ENCODE assay signal across 15 mouse cellular contexts in genomic region chr6:81912177-81912576, GRCm38 (mm10). TPM values are rescaled to one million over a fixed set of nuclear protein-coding genes. Genes with fewer than 3 reads are reported as not detected.
DNase-seq lines count a peak whose midpoint lies in the region; ATAC-seq lines count a peak whose summit lies in the region.
"Had no signal": no experiment of that assay in that cellular context is flagged by ENCODE, and none has a peak within 500 bp of the region (broad histone marks: within the 10 kb centered on the region; RNA-seq: fewer than 3 reads in every experiment).

No protein-coding gene starts in this region.

- ATAC-seq in kidney, embryonic 16.5 days (ENCODE audit: low FRiP score, low TSS enrichment), result 0 out of 2 replicates have a peak, but pooled peaks have one; percentile 23
- ATAC-seq in kidney, embryonic 15.5 days (replicated peaks; ENCODE audit: low FRiP score), result no peak
- no peak for ATAC-seq in intestine, embryonic 15.5 days
- ATAC-seq: CD4-positive, CD25-positive, alpha-beta regulatory T cell, adult 4 months had no signal

- peak; percentile 19 to 29 for DNase-seq in frontal cortex, postnatal 14 days (ENCODE audit: low spot score in 2 of 2)
- peak; percentile 56 to 72 for DNase-seq in left cerebral cortex, adult 18-20 months (ENCODE audit: low spot score in 2 of 2)
- peak; percentile 48 to 73 for DNase-seq in right cerebral cortex, postnatal 36 days (ENCODE audit: low spot score in 2 of 2)
- no peak for DNase-seq in kidney, adult 18-20 months
- DNase-seq: cerebellum, postnatal 36 days; kidney, postnatal 36 days; liver; spleen, adult 18-20 months had no signal

- no peak overlapping the region for H3K27ac ChIP-seq in kidney, embryonic 16.5 days (ENCODE audit: low read length)
- H3K27ac ChIP-seq in kidney, embryonic 15.5 days, result no peak overlapping the region
- H3K27ac ChIP-seq in intestine, embryonic 15.5 days, result no peak overlapping the region
- H3K27ac ChIP-seq: hindbrain, embryonic 10.5 days; lung, embryonic 15.5 days had no signal

- no peak overlapping the region for H3K4me2 ChIP-seq in kidney, embryonic 16.5 days (replicated peaks; ENCODE audit: low read depth, low read length)
- H3K4me2 ChIP-seq in kidney, embryonic 15.5 days, result no peak overlapping the region
- no peak overlapping the region for H3K4me2 ChIP-seq in intestine, embryonic 15.5 days (replicated peaks)
- H3K4me2 ChIP-seq: heart, embryonic 12.5 days; lung, embryonic 15.5 days had no signal

- no peaks in the 10 kb centered on the region for H3K4me1 ChIP-seq in kidney, embryonic 16.5 days (ENCODE audit: insufficient read depth, low read length)
- H3K4me1 ChIP-seq in kidney, embryonic 15.5 days, result no peaks in the 10 kb centered on the region
- H3K4me1 ChIP-seq in intestine, embryonic 15.5 days (replicated peaks), result no peaks in the 10 kb centered on the region
- H3K4me1 ChIP-seq: heart, embryonic 12.5 days; hindbrain, embryonic 10.5 days; lung, embryonic 15.5 days had no signal

- no peaks in the 10 kb centered on the region for H3K36me3 ChIP-seq in kidney, embryonic 16.5 days (ENCODE audit: insufficient read depth, low read length)
- H3K36me3 ChIP-seq in kidney, embryonic 15.5 days, result no peaks in the 10 kb centered on the region
- H3K36me3 ChIP-seq in intestine, embryonic 15.5 days, result no peaks in the 10 kb centered on the region
- H3K36me3 ChIP-seq: heart, embryonic 12.5 days; hindbrain, embryonic 10.5 days; lung, embryonic 15.5 days had no signal

- H3K4me3 ChIP-seq in kidney, embryonic 16.5 days (ENCODE audit: low read length), result no peak overlapping the region
- no peak overlapping the region for H3K4me3 ChIP-seq in kidney, embryonic 15.5 days (replicated peaks)
- no peak overlapping the region for H3K4me3 ChIP-seq in intestine, embryonic 15.5 days (replicated peaks)
- H3K4me3 ChIP-seq: heart, embryonic 12.5 days; hindbrain, embryonic 10.5 days; lung, embryonic 15.5 days had no signal

- H3K9ac ChIP-seq in kidney, embryonic 16.5 days (replicated peaks; ENCODE audit: low read length), result no peak overlapping the region
- H3K9ac ChIP-seq in kidney, embryonic 15.5 days, result no peak overlapping the region
- H3K9ac ChIP-seq in intestine, embryonic 15.5 days, result no peak overlapping the region
- H3K9ac ChIP-seq: heart, embryonic 12.5 days; lung, embryonic 15.5 days had no signal

- no peaks in the 10 kb centered on the region for H3K9me3 ChIP-seq in kidney, embryonic 16.5 days (ENCODE audit: low read length)
- H3K9me3 ChIP-seq in kidney, embryonic 15.5 days (replicated peaks), result no peaks in the 10 kb centered on the region
- H3K9me3 ChIP-seq in intestine, embryonic 15.5 days, result no peaks in the 10 kb centered on the region
- H3K9me3 ChIP-seq: heart, embryonic 12.5 days; hindbrain, embryonic 10.5 days; lung, embryonic 15.5 days had no signal

- no peaks in the 10 kb centered on the region for H3K27me3 ChIP-seq in kidney, embryonic 16.5 days (ENCODE audit: insufficient read depth, low read length)
- no peaks in the 10 kb centered on the region for H3K27me3 ChIP-seq in kidney, embryonic 15.5 days
- H3K27me3 ChIP-seq in intestine, embryonic 15.5 days (replicated peaks), result no peaks in the 10 kb centered on the region
- H3K27me3 ChIP-seq: heart, embryonic 12.5 days; lung, embryonic 15.5 days had no signal

- WGBS in kidney, embryonic 16.5 days, result 77% methylated on average over 3 of the region's 3 CpGs
- WGBS in kidney, embryonic 15.5 days, result 76% methylated on average over 3 of the region's 3 CpGs
- 68% methylated on average over 3 of the region's 3 CpGs for WGBS in intestine, embryonic 15.5 days

RNA-seq across cellular contexts. Expression of gene Gcfc2, which starts 11.3 kb away (rescaled TPM):
- 10.1 and 11.0 TPM in 2 replicates for polyA plus RNA-seq in kidney, embryonic 16.5 days (2015; fragmentation: Nextera tagmentation; extraction: Ambion mirVana)
- 11.3 and 13.0 TPM in 2 replicates for polyA plus RNA-seq in kidney, embryonic 15.5 days (2015; fragmentation: Nextera tagmentation; extraction: Ambion mirVana)
- total RNA-seq in left cerebral cortex, adult 18-20 months (2021), result 10 to 100 TPM in 1 of 2 experiments, 1 to 10 TPM in 1; 7.2 to 11.7 TPM
- 7.7 and 8.2 TPM in 2 replicates for polyA plus RNA-seq in intestine, embryonic 15.5 days (2015; fragmentation: Nextera tagmentation; extraction: Ambion mirVana)

RNA-seq across cellular contexts. Expression of gene Mrpl19, which starts 53.6 kb away (rescaled TPM):
- 49.2 and 57.1 TPM in 2 replicates for polyA plus RNA-seq in kidney, embryonic 16.5 days (2015; fragmentation: Nextera tagmentation; extraction: Ambion mirVana)
- 56.1 and 57.8 TPM in 2 replicates for polyA plus RNA-seq in kidney, embryonic 15.5 days (2015; fragmentation: Nextera tagmentation; extraction: Ambion mirVana)
- 10 to 100 TPM; 36.7 to 37.1 TPM for total RNA-seq in left cerebral cortex, adult 18-20 months (2021)
- polyA plus RNA-seq in intestine, embryonic 15.5 days (2015; fragmentation: Nextera tagmentation; extraction: Ambion mirVana), result 58.2 and 59.9 TPM in 2 replicates
